Mouse (Mus musculus) embryonic facial prominence, embryonic 15.5 days (tissue): ENCODE results near the gene Zfp84. TPM values are rescaled to one million over a fixed set of nuclear protein-coding genes. Genes with fewer than 3 reads are reported as not detected.

ENCODE experiments used
- ATAC-seq: fragments of 200-750 bp; cut with Nextera tagmentation; 2 replicates; pipeline ENCODE4 v1.8.0; 2017; ENCODE audit warnings: low read depth, moderate TSS enrichment; ENCODE audit not compliant: insufficient number of reproducible peaks, low FRiP score, low TSS enrichment
- H3K27ac ChIP-seq: fragments of 300-500 bp; sonication (generic); replicated peaks from 2 replicates; pipeline ENCODE4 v1.5.1; 2015; ENCODE audit warnings: mild to moderate bottlenecking, inconsistent platforms
- H3K27me3 ChIP-seq: fragments of 300-500 bp; sonication (generic); 2 replicates; pipeline ENCODE4 v1.6.1; 2015; ENCODE audit warnings: inconsistent platforms
- H3K36me3 ChIP-seq: fragments of 300-500 bp; sonication (generic); 2 replicates; pipeline ENCODE4 v1.6.1; 2015; ENCODE audit warnings: mild to moderate bottlenecking, inconsistent platforms
- H3K4me1 ChIP-seq: fragments of 300-500 bp; sonication (generic); 2 replicates; pipeline ENCODE4 v1.6.1; 2015; ENCODE audit warnings: inconsistent platforms
- H3K4me2 ChIP-seq: fragments of 300-500 bp; sonication (generic); replicated peaks from 2 replicates; pipeline ENCODE4 v1.6.1; 2015; ENCODE audit warnings: mild to moderate bottlenecking, inconsistent platforms
- H3K4me3 ChIP-seq: fragments of 300-500 bp; sonication (generic); replicated peaks from 2 replicates; pipeline ENCODE4 v1.5.1; 2015; ENCODE audit warnings: mild to moderate bottlenecking, inconsistent platforms
- H3K9ac ChIP-seq: fragments of 300-500 bp; sonication (generic); 2 replicates; pipeline ENCODE4 v1.6.1; 2015; ENCODE audit warnings: inconsistent platforms
- H3K9me3 ChIP-seq: fragments of 300-500 bp; sonication (generic); replicated peaks from 2 replicates; pipeline ENCODE4 v1.6.1; 2016; ENCODE audit warnings: inconsistent platforms
- WGBS: fragments of 180-500 bp; shearing (Covaris S2); methylation state at CpG from one replicate; pipeline ENCODE4 v1.1.7; 2015; 5-methylcytosine and 5-hydroxymethylcytosine counted together
- microRNA counts: library from miRNA; unstranded; fragments of <30 nt; microRNA quantifications from one replicate; lab custom pipeline; 2016
- microRNA-seq: library from miRNA; unstranded; fragments of <30 nt; microRNA quantifications from one replicate; pipeline ENCODE4, GENCODE M21; 2016; ENCODE audit warnings: borderline number of aligned reads
- polyA plus RNA-seq: library from polyadenylated mRNA; unstranded; fragments of >200 nt; fragmentation: Nextera tagmentation; extraction: Ambion mirVana; gene quantifications from 2 replicates; pipeline ENCODE4 v1.2.1, GENCODE M21; 2015

Zfp84 gene
- polyA plus RNA-seq, 1 experiment from 2014 or later = 13.1 TPM

- peak overlapping the region; percentile 70 for H3K9ac ChIP-seq
These were observed 50.4 kb downstream of the Zfp84 start for GRCm38 (mm10) chr7:29818619-29819254.

GRCm38 (mm10) chr7:29828001-29828400 is 59.6 kb downstream of the Zfp84 start:
- 93% methylated on average over 12 of the region's 12 CpGs for WGBS
- no peak overlapping the region for H3K4me2 ChIP-seq
- H3K27me3 ChIP-seq = no peaks in the 10 kb centered on the region
- no peaks in the 10 kb centered on the region for H3K9me3 ChIP-seq
- no peak overlapping the region for H3K9ac ChIP-seq
- peaks cover 81% of the 10 kb centered on the region for H3K36me3 ChIP-seq
- H3K4me3 ChIP-seq = no peak overlapping the region
- H3K27ac ChIP-seq = no peak overlapping the region
- no peaks in the 10 kb centered on the region for H3K4me1 ChIP-seq
- no peak for ATAC-seq

More at GRCm38 (mm10) chr7:29818619-29819254, 50.4 kb downstream of the Zfp84 start:
- H3K36me3 ChIP-seq = peaks cover 30% of the 10 kb centered on the region
- H3K4me3 ChIP-seq = peak overlapping the region; percentile 69
- 0 out of 2 replicates have a peak, but pooled peaks have one; percentile 58 for ATAC-seq
- H3K27me3 ChIP-seq = no peaks in the 10 kb centered on the region
- 3% methylated on average over 12 of the region's 12 CpGs for WGBS
- H3K4me1 ChIP-seq = peaks cover 27% of the 10 kb centered on the region
- H3K9me3 ChIP-seq = no peaks in the 10 kb centered on the region
- H3K4me2 ChIP-seq = peak overlapping the region; percentile 64
- 0 out of 2 replicates have a peak overlapping the region, but pooled peaks have one; percentile 17 for H3K27ac ChIP-seq

MicroRNAs encoded within 50 kb of the gene (microRNA counts, 519-probe panel; counts per million panel counts)
- 1,767 counts per million, percentile 24 among the panel's probes with 10 or more counts for microRNA mmu-miR-1964 (lab: Ali Mortazavi, UCI)

Small RNAs within 50 kb of the gene (microRNA-seq; reads per million reads assigned to microRNA genes)
- 1.6 reads per million for gene Mir1964

Other genes starting within 250 kb of the Zfp84 start
- gene Sipa1l3, start 249.9 kb upstream of the Zfp84 start, polyA plus RNA-seq = 21.6 and 22.4 TPM in 2 replicates
- not detected in 2 replicates for gene Catsperg2, start 41.5 kb upstream of the Zfp84 start, polyA plus RNA-seq
- gene Zfp30, start 15.4 kb downstream of the Zfp84 start, polyA plus RNA-seq = 8.9 and 10.5 TPM in 2 replicates
- 14.1 and 14.6 TPM in 2 replicates for gene Zfp790, start 47.6 kb downstream of the Zfp84 start, polyA plus RNA-seq
- 4.8 and 5.6 TPM in 2 replicates for gene Zfp940, start 85.1 kb downstream of the Zfp84 start, polyA plus RNA-seq
- gene Zfp420, start 91.4 kb downstream of the Zfp84 start, polyA plus RNA-seq = 6.4 and 6.5 TPM in 2 replicates
- 11.8 and 11.9 TPM in 2 replicates for gene Zfp27, start 138.0 kb downstream of the Zfp84 start, polyA plus RNA-seq
- gene Zfp383, start 139.7 kb downstream of the Zfp84 start, polyA plus RNA-seq = 5.0 and 5.3 TPM in 2 replicates
- 9.1 and 11.4 TPM in 2 replicates for gene Zfp74, start 185.5 kb downstream of the Zfp84 start, polyA plus RNA-seq
- 18.4 and 22.6 TPM in 2 replicates for gene Zfp568, start 215.4 kb downstream of the Zfp84 start, polyA plus RNA-seq